Mouse (Mus musculus): ENCODE data around the gene Gm20509. TPM values are rescaled to one million over a fixed set of nuclear protein-coding genes. Genes with fewer than 3 reads are reported as not detected.
"Not testable (repeated sequence)": the region's sequence is repeated elsewhere in the genome, so short reads cannot be mapped to it uniquely, and the experiment has no call there.

Gene Gm20509
- polyA plus RNA-seq, 1 experiment from 2014 or later: not detected

- H3K27me3 ChIP-seq (ENCODE audit: control insufficient read depth, insufficient read depth, low read length): no peaks in the 10 kb centered on the region
- no peak overlapping the region for H3K27ac ChIP-seq (ENCODE audit: low read length)
- H3K4me3 ChIP-seq (ENCODE audit: low read length): no peak overlapping the region
- peaks cover 3% of the 10 kb centered on the region for H3K4me1 ChIP-seq (ENCODE audit: control insufficient read depth, insufficient read depth, low read length)
- no peaks in the 10 kb centered on the region; the same call in 1 of the 2 replicates for H3K9me3 ChIP-seq (replicated peaks; ENCODE audit: control insufficient read depth, low read length)
- no peak overlapping the region for H3K9ac ChIP-seq (ENCODE audit: low read length)
- ATAC-seq (replicated peaks; ENCODE audit: extremely low read depth, insufficient read depth, low FRiP score): no peak
- H3K36me3 ChIP-seq (ENCODE audit: control insufficient read depth, insufficient read depth): no peaks in the 10 kb centered on the region
- no peak overlapping the region for H3K4me2 ChIP-seq (ENCODE audit: low read depth, low read length)
- 79% methylated on average over 5 of the region's 5 CpGs for whole genome bisulfite sequencing
Measured at GRCm38 (mm10) chr9:73073169-73073568, 29.1 kb upstream of the Gm20509 start.

- H3K4me1 ChIP-seq (ENCODE audit: control insufficient read depth, insufficient read depth, low read length); H3K27ac ChIP-seq (ENCODE audit: low read length); H3K9ac ChIP-seq (ENCODE audit: low read length); ATAC-seq (replicated peaks; ENCODE audit: extremely low read depth, insufficient read depth, low FRiP score); H3K9me3 ChIP-seq (replicated peaks; ENCODE audit: control insufficient read depth, low read length); H3K4me2 ChIP-seq (ENCODE audit: low read depth, low read length); H3K4me3 ChIP-seq (ENCODE audit: low read length); H3K27me3 ChIP-seq (ENCODE audit: control insufficient read depth, insufficient read depth, low read length); H3K36me3 ChIP-seq (ENCODE audit: control insufficient read depth, insufficient read depth): not testable (repeated sequence)
- WGBS: 76% methylated on average over 9 of the region's 12 CpGs
Measured at GRCm38 (mm10) chr9:73079349-73079748, 22.9 kb upstream of the Gm20509 start.

- H3K9ac ChIP-seq (ENCODE audit: low read length): no peak overlapping the region
- ATAC-seq (replicated peaks; ENCODE audit: extremely low read depth, insufficient read depth, low FRiP score): no peak
- no peaks in the 10 kb centered on the region for H3K36me3 ChIP-seq (ENCODE audit: control insufficient read depth, insufficient read depth)
- no peaks in the 10 kb centered on the region for H3K9me3 ChIP-seq (replicated peaks; ENCODE audit: control insufficient read depth, low read length)
- 57% methylated on average over 7 of the region's 7 CpGs for WGBS
- no peaks in the 10 kb centered on the region for H3K4me1 ChIP-seq (ENCODE audit: control insufficient read depth, insufficient read depth, low read length)
- H3K27me3 ChIP-seq (ENCODE audit: control insufficient read depth, insufficient read depth, low read length): no peaks in the 10 kb centered on the region
- no peak overlapping the region for H3K27ac ChIP-seq (ENCODE audit: low read length)
- H3K4me3 ChIP-seq (ENCODE audit: low read length): no peak overlapping the region
- no peak overlapping the region for H3K4me2 ChIP-seq (ENCODE audit: low read depth, low read length)
Measured at GRCm38 (mm10) chr9:73079801-73080325, 22.4 kb upstream of the Gm20509 start.

DNA sequence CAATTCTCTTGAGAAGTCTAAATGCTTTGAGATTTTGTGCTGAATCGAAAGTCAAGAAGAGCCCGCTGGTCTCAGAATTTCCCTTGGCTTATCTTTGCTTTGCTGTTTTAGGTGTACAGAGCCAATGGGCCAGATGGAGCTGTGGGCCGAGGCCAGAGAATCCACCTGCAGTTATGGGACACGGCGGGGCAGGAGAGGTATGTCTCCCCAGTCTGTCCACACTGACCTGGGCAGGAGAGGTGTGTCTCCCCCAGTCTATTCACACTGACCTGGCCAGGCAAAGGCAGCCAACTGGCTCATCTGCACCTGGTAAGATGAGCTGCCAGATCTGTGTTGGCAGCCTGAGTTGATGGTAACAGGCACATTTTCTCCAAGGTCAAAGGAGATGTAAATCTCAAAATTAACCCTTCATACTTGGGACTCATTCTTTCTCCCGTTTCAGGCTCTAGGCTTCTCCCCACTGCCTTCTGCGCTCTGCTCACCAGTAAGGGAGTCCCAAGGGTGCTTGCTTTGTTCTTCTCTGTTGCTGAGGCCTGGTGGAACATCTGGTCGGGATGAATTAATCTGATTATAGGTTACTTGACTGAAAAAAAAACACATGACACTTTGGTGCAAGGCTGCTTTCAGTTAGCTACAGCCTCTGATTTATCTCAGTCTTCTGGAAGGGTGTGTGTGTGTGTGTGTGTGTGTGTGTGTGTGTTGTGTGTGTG, 19.8 kb upstream of the Gm20509 start:
- H3K9me3 ChIP-seq (replicated peaks; ENCODE audit: control insufficient read depth, low read length): no peaks in the 10 kb centered on the region
- 73% methylated on average over 8 of the region's 8 CpGs for WGBS
- no peak overlapping the region for H3K27ac ChIP-seq (ENCODE audit: low read length)
- ATAC-seq (replicated peaks; ENCODE audit: extremely low read depth, insufficient read depth, low FRiP score): no peak
- no peaks in the 10 kb centered on the region for H3K36me3 ChIP-seq (ENCODE audit: control insufficient read depth, insufficient read depth)
- H3K9ac ChIP-seq (ENCODE audit: low read length): no peak overlapping the region
- no peak overlapping the region for H3K4me2 ChIP-seq (ENCODE audit: low read depth, low read length)
- H3K4me1 ChIP-seq (ENCODE audit: control insufficient read depth, insufficient read depth, low read length): peaks cover 3% of the 10 kb centered on the region; the same call in 1 of the 2 replicates
- H3K27me3 ChIP-seq (ENCODE audit: control insufficient read depth, insufficient read depth, low read length): no peaks in the 10 kb centered on the region
- no peak overlapping the region for H3K4me3 ChIP-seq (ENCODE audit: low read length)

GRCm38 (mm10) chr9:73083956-73084355, 18.3 kb upstream of the Gm20509 start:
- H3K27me3 ChIP-seq (ENCODE audit: control insufficient read depth, insufficient read depth, low read length): no peaks in the 10 kb centered on the region
- no peak overlapping the region for H3K4me2 ChIP-seq (ENCODE audit: low read depth, low read length)
- H3K4me1 ChIP-seq (ENCODE audit: control insufficient read depth, insufficient read depth, low read length): peaks cover 3% of the 10 kb centered on the region; the same call in 1 of the 2 replicates
- 51% methylated on average over 6 of the region's 6 CpGs for WGBS
- ATAC-seq (replicated peaks; ENCODE audit: extremely low read depth, insufficient read depth, low FRiP score): no peak
- no peak overlapping the region for H3K27ac ChIP-seq (ENCODE audit: low read length)
- H3K9me3 ChIP-seq (replicated peaks; ENCODE audit: control insufficient read depth, low read length): no peaks in the 10 kb centered on the region
- H3K9ac ChIP-seq (ENCODE audit: low read length): no peak overlapping the region
- H3K4me3 ChIP-seq (ENCODE audit: low read length): no peak overlapping the region
- no peaks in the 10 kb centered on the region for H3K36me3 ChIP-seq (ENCODE audit: control insufficient read depth, insufficient read depth)

DNA sequence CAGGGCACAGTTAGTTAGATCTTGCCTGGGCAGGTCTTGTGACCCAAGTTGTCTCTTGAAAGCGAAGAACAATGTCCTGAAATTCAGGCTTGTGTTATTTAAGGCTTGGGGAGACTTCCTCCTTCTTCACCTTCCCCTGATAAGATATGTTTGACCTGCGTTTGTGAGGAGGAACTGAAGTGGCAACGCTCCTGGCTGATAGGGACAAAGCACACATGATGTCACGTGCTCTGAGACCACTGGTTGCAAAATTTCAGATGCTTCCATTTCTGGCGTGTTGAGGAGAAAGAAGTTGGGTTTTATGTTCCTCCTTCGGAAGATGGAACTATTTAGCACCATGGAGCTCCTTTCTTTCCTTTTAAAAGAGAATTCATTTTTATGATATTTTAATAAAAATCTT, 16.4 kb upstream of the Gm20509 start:
- 38% methylated on average over 6 of the region's 6 CpGs for WGBS

DNA sequence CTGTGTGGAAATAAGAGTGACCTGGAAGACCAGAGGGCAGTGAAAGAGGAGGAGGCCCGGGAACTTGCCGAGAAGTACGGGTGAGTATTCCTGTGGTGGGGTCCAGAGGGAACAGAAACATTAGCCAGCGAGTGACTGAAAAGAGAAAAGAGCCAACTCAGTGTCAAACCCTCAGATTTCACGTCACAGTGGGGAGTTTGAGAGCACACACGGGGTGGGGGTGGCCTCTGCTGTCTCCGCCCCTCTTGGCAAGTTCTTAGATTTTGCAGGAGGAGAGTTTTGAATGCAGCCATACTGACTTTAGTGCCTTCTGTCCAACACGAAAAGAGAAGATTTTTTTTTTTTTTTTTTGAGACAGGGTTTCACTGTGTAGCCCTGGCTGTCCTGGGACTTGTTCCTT, 15.1 kb upstream of the Gm20509 start:
- H3K27me3 ChIP-seq (ENCODE audit: control insufficient read depth, insufficient read depth, low read length): no peaks in the 10 kb centered on the region
- H3K4me1 ChIP-seq (ENCODE audit: control insufficient read depth, insufficient read depth, low read length): peaks cover 3% of the 10 kb centered on the region; the same call in 1 of the 2 replicates
- H3K36me3 ChIP-seq (ENCODE audit: control insufficient read depth, insufficient read depth): no peaks in the 10 kb centered on the region
- WGBS: 49% methylated on average over 8 of the region's 8 CpGs
- ATAC-seq (replicated peaks; ENCODE audit: extremely low read depth, insufficient read depth, low FRiP score): no peak
- H3K4me3 ChIP-seq (ENCODE audit: low read length): no peak overlapping the region
- no peak overlapping the region for H3K27ac ChIP-seq (ENCODE audit: low read length)
- no peak overlapping the region for H3K9ac ChIP-seq (ENCODE audit: low read length)
- no peak overlapping the region for H3K4me2 ChIP-seq (ENCODE audit: low read depth, low read length)
- no peaks in the 10 kb centered on the region for H3K9me3 ChIP-seq (replicated peaks; ENCODE audit: control insufficient read depth, low read length)

More for the DNA sequence above, 16.4 kb upstream of the Gm20509 start:
- Histone ChIP-seq H3K4me2 (ENCODE audit: low read depth, low read length) (no peak overlapping the region), H3K4me1 (ENCODE audit: control insufficient read depth, insufficient read depth, low read length) (peaks cover 3% of the 10 kb centered on the region; the same call in 1 of the 2 replicates), H3K27me3 (ENCODE audit: control insufficient read depth, insufficient read depth, low read length) (no peaks in the 10 kb centered on the region), H3K9me3 (replicated peaks; ENCODE audit: control insufficient read depth, low read length) (no peaks in the 10 kb centered on the region), H3K36me3 (ENCODE audit: control insufficient read depth, insufficient read depth) (no peaks in the 10 kb centered on the region), H3K4me3 (ENCODE audit: low read length) (no peak overlapping the region), H3K9ac (ENCODE audit: low read length) (no peak overlapping the region), H3K27ac (ENCODE audit: low read length) (peak overlapping the region; percentile 20; the same call in 1 of the 2 replicates)
- ATAC-seq (replicated peaks; ENCODE audit: extremely low read depth, insufficient read depth, low FRiP score): no peak

DNA sequence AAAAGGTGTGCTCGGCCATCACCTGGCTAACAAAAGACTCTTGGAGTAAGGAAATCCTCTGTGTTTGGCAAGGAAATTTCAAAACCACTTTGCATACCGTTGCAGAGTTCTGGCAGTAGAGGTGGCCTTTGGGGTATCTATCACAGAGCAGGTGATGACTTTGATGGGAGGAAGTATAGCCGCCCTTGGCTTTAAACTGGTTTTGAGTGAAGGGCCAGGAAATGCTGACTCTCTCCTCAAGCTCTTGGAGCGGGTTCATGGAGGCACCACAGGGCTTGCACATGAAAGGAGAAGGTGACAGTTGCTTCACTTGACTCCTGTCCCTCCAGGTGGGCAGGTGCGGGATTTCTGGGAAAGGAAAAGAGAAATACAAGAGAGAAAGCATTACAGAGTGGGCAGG, 14.7 kb upstream of the Gm20509 start:
- no peaks in the 10 kb centered on the region for H3K27me3 ChIP-seq (ENCODE audit: control insufficient read depth, insufficient read depth, low read length)
- no peaks in the 10 kb centered on the region for H3K36me3 ChIP-seq (ENCODE audit: control insufficient read depth, insufficient read depth)
- H3K27ac ChIP-seq (ENCODE audit: low read length): peak overlapping the region; percentile 4; the same call in 1 of the 2 replicates
- peaks cover 3% of the 10 kb centered on the region; the same call in 1 of the 2 replicates for H3K4me1 ChIP-seq (ENCODE audit: control insufficient read depth, insufficient read depth, low read length)
- WGBS: 59% methylated on average over 5 of the region's 5 CpGs
- no peak overlapping the region for H3K9ac ChIP-seq (ENCODE audit: low read length)
- H3K4me3 ChIP-seq (ENCODE audit: low read length): no peak overlapping the region
- H3K9me3 ChIP-seq (replicated peaks; ENCODE audit: control insufficient read depth, low read length): no peaks in the 10 kb centered on the region
- no peak for ATAC-seq (replicated peaks; ENCODE audit: extremely low read depth, insufficient read depth, low FRiP score)
- no peak overlapping the region for H3K4me2 ChIP-seq (ENCODE audit: low read depth, low read length)

- ATAC-seq (replicated peaks; ENCODE audit: extremely low read depth, insufficient read depth, low FRiP score): peak; percentile 64
- H3K9ac ChIP-seq (ENCODE audit: low read length): no peak overlapping the region
- 56% methylated on average over 16 of the region's 16 CpGs for WGBS
- H3K4me1 ChIP-seq (ENCODE audit: control insufficient read depth, insufficient read depth, low read length): peaks cover 3% of the 10 kb centered on the region; the same call in 1 of the 2 replicates
- no peaks in the 10 kb centered on the region for H3K9me3 ChIP-seq (replicated peaks; ENCODE audit: control insufficient read depth, low read length)
- no peak overlapping the region for H3K4me2 ChIP-seq (ENCODE audit: low read depth, low read length)
- no peaks in the 10 kb centered on the region for H3K27me3 ChIP-seq (ENCODE audit: control insufficient read depth, insufficient read depth, low read length)
- peak overlapping the region; percentile 68 for H3K27ac ChIP-seq (ENCODE audit: low read length)
- no peaks in the 10 kb centered on the region for H3K36me3 ChIP-seq (ENCODE audit: control insufficient read depth, insufficient read depth)
- no peak overlapping the region for H3K4me3 ChIP-seq (ENCODE audit: low read length)
Measured at GRCm38 (mm10) chr9:73089222-73089920, 12.9 kb upstream of the Gm20509 start.
